8 mouse cellular contexts compared by ENCODE assay signal in the genomic region with DNA sequence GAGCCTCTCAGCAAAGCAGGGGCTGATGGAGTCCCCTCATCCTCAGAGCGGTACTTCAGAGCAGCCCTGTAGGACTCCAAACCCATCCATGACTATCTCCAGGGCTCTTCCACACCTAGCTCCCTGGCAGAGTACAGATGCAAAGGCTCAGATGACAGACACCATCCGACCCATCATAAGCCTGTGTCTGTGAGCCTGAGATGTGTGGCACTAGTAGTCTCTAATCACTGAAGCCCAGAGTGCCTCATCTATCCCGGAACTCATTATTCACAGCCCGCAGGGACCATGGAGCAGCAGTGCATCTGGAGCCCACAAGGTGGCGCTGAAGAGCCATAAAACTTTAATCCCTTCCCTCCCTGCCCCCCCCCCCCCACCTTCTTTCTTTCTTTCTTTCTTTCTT. TPM values are rescaled to one million over a fixed set of nuclear protein-coding genes. Genes with fewer than 3 reads are reported as not detected.
DNase-seq lines count a peak whose midpoint lies in the region; ATAC-seq and TF ChIP-seq lines count a peak whose summit lies in the region.

No protein-coding gene starts in this region.

- TF ChIP-seq POLR2A in CH12.LX (IDR thresholded peaks at IDR 0.05; ENCODE audit: low read depth, low read length) = no peak

- H3K4me1 ChIP-seq in CH12.LX (ENCODE audit: control insufficient read depth in 1 of 2, insufficient read depth in 2 of 2) = peaks cover 5 to 31% of the 10 kb centered on the region in 2 experiments
- no peaks in the 10 kb centered on the region for H3K4me1 ChIP-seq in lung, postnatal 0 days (ENCODE audit: insufficient read depth, low read depth, low read length)

- dilution Hi-C loops in CH12.LX (cut with MboI; ENCODE audit: extremely low pct_ligation_motif_present, extremely low pct_unique_long_range_greater_than_20kb, low sequenced_read_pairs) = no loop called here

- in situ Hi-C loops in CH12.LX (cut with MboI; ENCODE audit: low pct_ligation_motif_present, low pct_unique_long_range_greater_than_20kb, low sequenced_read_pairs) = loop anchor here (10.0 kb wide), 1 partner anchor 62 kb away; the partner anchor contains the start of gene C5ar1

- peak; percentile 61 for TF ChIP-seq RAD21 in CH12.LX (IDR thresholded peaks at IDR 0.05; ENCODE audit: low read depth, low read length)

- H3K9ac ChIP-seq in CH12.LX (ENCODE audit: insufficient read depth, low read depth) = no peak overlapping the region
- no peak overlapping the region for H3K9ac ChIP-seq in lung, postnatal 0 days (replicated peaks; ENCODE audit: low read depth)

- H3K4me2 ChIP-seq in CH12.LX (ENCODE audit: insufficient read depth, low read depth, poor library complexity, severe bottlenecking) = no peak overlapping the region
- H3K4me2 ChIP-seq in lung, postnatal 0 days (replicated peaks; ENCODE audit: low read depth, low read length) = no peak overlapping the region

- peak; percentile 81 for DNase-seq in CH12.LX (ENCODE audit: extremely low read depth)
- DNase-seq in brain, adult 2 months (ENCODE audit: low read depth, low spot score) = peak; percentile 77
- peak; percentile 84 for DNase-seq in heart, postnatal 4 days
- DNase-seq in layer of hippocampus, adult 2 months (ENCODE audit: low spot score in 2 of 2) = peak; percentile 71 to 83
- peak; percentile 67 for DNase-seq in lung, postnatal 0 days (ENCODE audit: low spot score)
- DNase-seq in retina, adult 2 months (ENCODE audit: low read depth, low spot score) = peak; percentile 48
- DNase-seq in thymus, postnatal 25 days = peak; percentile 79

- H3K4me3 ChIP-seq in CH12.LX (replicated peaks in 1 of 3; ENCODE audit: low read depth in 2 of 3, low read length in 2 of 3, poor library complexity in 1 of 3) = no peak overlapping the region
- no peak overlapping the region for H3K4me3 ChIP-seq in layer of hippocampus, adult 2 months
- H3K4me3 ChIP-seq in lung, postnatal 0 days (ENCODE audit: low read depth, low read length) = no peak overlapping the region

- no peaks in the 10 kb centered on the region for H3K79me2 ChIP-seq in CH12.LX (replicated peaks; ENCODE audit: control insufficient read depth, extremely low read depth, insufficient read depth, poor library complexity, severe bottlenecking)

- ATAC-seq in erythroid progenitor cell, adult 5-6 weeks (replicated peaks; ENCODE audit: low FRiP score, poor library complexity, severe bottlenecking) = peak; percentile 64; the same call in 1 of the 2 replicates
- ATAC-seq in lung, postnatal 0 days = no peak

- H3K36me3 ChIP-seq in CH12.LX (replicated peaks in 1 of 2; ENCODE audit: control insufficient read depth in 1 of 2, insufficient read depth in 1 of 2, low read length in 1 of 2) = peaks cover 10 to 26% of the 10 kb centered on the region in 2 experiments
- H3K36me3 ChIP-seq in lung, postnatal 0 days (ENCODE audit: insufficient read depth, low read length) = 0 out of 2 replicates have a peak, but pooled peaks cover 3% of the 10 kb centered on the region

- no peaks in the 10 kb centered on the region for H3K27me3 ChIP-seq in CH12.LX (replicated peaks)
- H3K27me3 ChIP-seq in lung, postnatal 0 days (replicated peaks; ENCODE audit: insufficient read depth, low read length) = no peaks in the 10 kb centered on the region

- no peak for TF ChIP-seq EP300 in CH12.LX (IDR thresholded peaks at IDR 0.05; ENCODE audit: low read length)
- TF ChIP-seq EP300 in lung, postnatal 0 days (IDR thresholded peaks at IDR 0.05) = no peak

- WGBS in lung, postnatal 0 days = 16% methylated on average over 5 of the region's 5 CpGs

- peak; percentile 34 to 74; a peak in 3 of 4 replicates for TF ChIP-seq CTCF in CH12.LX (conservative IDR thresholded peaks at IDR 0.05 in 1 of 2, IDR thresholded peaks at IDR 0.05 in 1 of 2; ENCODE audit: low read depth in 2 of 2, low read length in 2 of 2)
- TF ChIP-seq CTCF in layer of hippocampus, adult 2 months (conservative IDR thresholded peaks at IDR 0.05) = peak; percentile 76
- TF ChIP-seq CTCF in lung, postnatal 0 days (IDR thresholded peaks at IDR 0.05) = peak; percentile 76

- no peaks in the 10 kb centered on the region for H3K9me3 ChIP-seq in CH12.LX (replicated peaks; ENCODE audit: low read length)
- H3K9me3 ChIP-seq in lung, postnatal 0 days (ENCODE audit: low read length) = no peaks in the 10 kb centered on the region

- H3K27ac ChIP-seq in CH12.LX (ENCODE audit: insufficient read depth, low read depth) = no peak overlapping the region
- no peak overlapping the region for H3K27ac ChIP-seq in layer of hippocampus, adult 2 months
- H3K27ac ChIP-seq in lung, postnatal 0 days (ENCODE audit: low read length) = no peak overlapping the region

TF ChIP-seq in CH12.LX, 34 proteins besides CTCF, POLR2A, EP300 and RAD21:
- no peak for TF ChIP-seq UBTF (IDR thresholded peaks at IDR 0.05; ENCODE audit: low read depth, low read length)
- TF ChIP-seq JUN (IDR thresholded peaks at IDR 0.05; ENCODE audit: insufficient read depth, low read depth, low read length) = no peak
- TF ChIP-seq KAT2A (IDR thresholded peaks at IDR 0.05; ENCODE audit: insufficient replicate concordance, low read length) = no peak
- no peak for TF ChIP-seq MAFK (IDR thresholded peaks at IDR 0.05; ENCODE audit: insufficient replicate concordance, low read length)
- no peak for TF ChIP-seq MEF2A (IDR thresholded peaks at IDR 0.05; ENCODE audit: borderline replicate concordance, low read depth, low read length)
- TF ChIP-seq SIN3A (IDR thresholded peaks at IDR 0.05; ENCODE audit: low read length) = no peak
- peak; percentile 72 for TF ChIP-seq SMC3 (IDR thresholded peaks at IDR 0.05; ENCODE audit: low read depth, low read length)
- TF ChIP-seq ZNF384 (IDR thresholded peaks at IDR 0.05; ENCODE audit: low read depth, low read length) = no peak
- no peak for TF ChIP-seq USF1 (IDR thresholded peaks at IDR 0.05; ENCODE audit: low read depth, low read length)
- no peak for TF ChIP-seq ZKSCAN1 (IDR thresholded peaks at IDR 0.05; ENCODE audit: borderline replicate concordance, low read depth, low read length)
- no peak for TF ChIP-seq RCOR1 (conservative IDR thresholded peaks at IDR 0.05; ENCODE audit: low read depth, low read length)
- no peak for TF ChIP-seq BHLHE40 (IDR thresholded peaks at IDR 0.05; ENCODE audit: low read depth, low read length)
- TF ChIP-seq ELF1 (IDR thresholded peaks at IDR 0.05; ENCODE audit: low read depth, low read length) = peak; percentile 44; the same call in 1 of the 2 replicates
- TF ChIP-seq IRF4 (IDR thresholded peaks at IDR 0.05; ENCODE audit: low read depth, low read length) = no peak

RNA-seq across cellular contexts. Expression of gene Meis3, which starts 17.4 kb away (rescaled TPM):
- total RNA-seq in CH12.LX (2012; rRNA removed) (9.4 and 10.2 TPM in 2 replicates), CH12.LX (2014; rRNA removed) (7.1 and 7.9 TPM in 2 replicates)
- polyA plus RNA-seq in CH12.LX (2012; ENCODE audit: insufficient read length, low read depth) = 10.1 and 11.8 TPM in 2 replicates
- 1.3 TPM in 1 of 2 replicates, not detected in the other for total RNA-seq in erythroid progenitor cell, adult 5-6 weeks (2015; ENCODE audit: low replicate concordance)
- not detected in 2 replicates for total RNA-seq in erythroid progenitor cell, adult 5-6 weeks (2017; ENCODE audit: low replicate concordance)
- total RNA-seq in heart, postnatal 4 days (2021) = 1 to 10 TPM; 8.6 to 9.4 TPM
- total RNA-seq in layer of hippocampus, adult 2 months (2021) = 10 to 100 TPM; 37.3 to 38.6 TPM
- 12.3 and 12.7 TPM in 2 replicates for polyA plus RNA-seq in lung, postnatal 0 days (2015; fragmentation: Nextera tagmentation; extraction: Ambion mirVana)

RNA-seq across cellular contexts. Expression of gene Dhx34, which starts 29.5 kb away (rescaled TPM):
- 14.8 and 18.0 TPM in 2 replicates for total RNA-seq in CH12.LX (2012; rRNA removed)
- 6.9 and 8.8 TPM in 2 replicates for total RNA-seq in CH12.LX (2014; rRNA removed)
- 11.8 and 15.2 TPM in 2 replicates for polyA plus RNA-seq in CH12.LX (2012; ENCODE audit: insufficient read length, low read depth)
- total RNA-seq in erythroid progenitor cell, adult 5-6 weeks (2015; ENCODE audit: low replicate concordance) = 2.5 and 2.9 TPM in 2 replicates
- total RNA-seq in erythroid progenitor cell, adult 5-6 weeks (2017; ENCODE audit: low replicate concordance) = 0.76 and 4.6 TPM in 2 replicates
- total RNA-seq in heart, postnatal 4 days (2021) = 10 to 100 TPM in 1 of 2 experiments, 1 to 10 TPM in 1; 9.5 to 11.0 TPM
- 10 to 100 TPM; 12.3 to 12.4 TPM for total RNA-seq in layer of hippocampus, adult 2 months (2021)
- 7.8 and 8.5 TPM in 2 replicates for polyA plus RNA-seq in lung, postnatal 0 days (2015; fragmentation: Nextera tagmentation; extraction: Ambion mirVana)

RNA-seq across cellular contexts. Expression of gene C5ar2, which starts 51.6 kb away (rescaled TPM):
- total RNA-seq in CH12.LX (2012; rRNA removed) (0.04 TPM in 2 replicates), CH12.LX (2014; rRNA removed) (0.11 and 0.30 TPM in 2 replicates)
- 0.22 and 0.33 TPM in 2 replicates for polyA plus RNA-seq in CH12.LX (2012; ENCODE audit: insufficient read length, low read depth)
- 2.2 and 8.4 TPM in 2 replicates for total RNA-seq in erythroid progenitor cell, adult 5-6 weeks (2015; ENCODE audit: low replicate concordance)
- 1.8 and 3.3 TPM in 2 replicates for total RNA-seq in erythroid progenitor cell, adult 5-6 weeks (2017; ENCODE audit: low replicate concordance)
- under 1 TPM; 0.45 to 0.50 TPM for total RNA-seq in heart, postnatal 4 days (2021)
- total RNA-seq in layer of hippocampus, adult 2 months (2021) = under 1 TPM; 0.39 to 0.59 TPM
- polyA plus RNA-seq in lung, postnatal 0 days (2015; fragmentation: Nextera tagmentation; extraction: Ambion mirVana) = 0.94 and 1.1 TPM in 2 replicates
